15 mouse cellular contexts compared by ENCODE assay signal in the genomic region with DNA sequence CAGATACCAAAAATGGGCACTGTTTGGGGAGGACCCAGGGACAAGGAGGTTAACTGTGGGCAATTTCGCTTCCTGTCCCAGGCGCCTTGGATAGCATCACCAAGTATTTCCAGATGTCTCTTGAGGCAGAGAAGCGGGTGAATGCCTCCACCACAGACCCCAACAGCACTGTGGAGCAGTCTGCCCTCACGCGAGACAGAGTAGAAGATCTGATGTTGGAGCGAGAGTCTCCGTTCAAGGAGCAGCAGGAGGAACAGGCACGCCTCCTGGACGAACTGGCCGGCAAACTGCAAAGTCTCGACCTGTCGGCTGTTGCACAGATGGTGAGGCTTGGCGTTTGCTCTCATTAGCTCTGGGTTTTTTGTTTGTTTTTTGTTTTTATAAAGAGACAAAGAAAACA. TPM values are rescaled to one million over a fixed set of nuclear protein-coding genes. Genes with fewer than 3 reads are reported as not detected.
DNase-seq lines count a peak whose midpoint lies in the region; ATAC-seq and TF ChIP-seq lines count a peak whose summit lies in the region.
"Had no signal": no experiment of that assay in that cellular context is flagged by ENCODE, and none has a peak within 500 bp of the region (broad histone marks: within the 10 kb centered on the region; RNA-seq: fewer than 3 reads in every experiment).

No protein-coding gene starts in this region.

- no peak overlapping the region for H3K9ac ChIP-seq in neural tube, embryonic 15.5 days (replicated peaks)
- peak overlapping the region; percentile 25; the same call in 1 of the 2 replicates for H3K9ac ChIP-seq in embryonic facial prominence, embryonic 14.5 days (ENCODE audit: low read depth, low read length)
- H3K9ac ChIP-seq: forebrain, postnatal 0 days; midbrain, embryonic 15.5 days; neural tube, embryonic 12.5 days had no signal

- TF ChIP-seq CTCF in cerebellum, adult 2 months (IDR thresholded peaks at IDR 0.05; ENCODE audit: borderline replicate concordance, insufficient read depth, low read depth, low read length) = no peak

- no peak overlapping the region for H3ac ChIP-seq in myocyte (ENCODE audit: control insufficient read depth, insufficient read length)

- no peaks in the 10 kb centered on the region for H3K27me3 ChIP-seq in cerebellum, adult 2 months (ENCODE audit: control insufficient read depth, insufficient read depth, low read length)
- H3K27me3 ChIP-seq in neural tube, embryonic 15.5 days (replicated peaks) = no peaks in the 10 kb centered on the region
- H3K27me3 ChIP-seq in embryonic facial prominence, embryonic 14.5 days (replicated peaks; ENCODE audit: control insufficient read depth, insufficient read depth, low read length) = no peaks in the 10 kb centered on the region
- no peaks in the 10 kb centered on the region for H3K27me3 ChIP-seq in myocyte (ENCODE audit: control insufficient read depth, insufficient read depth, insufficient read length)
- H3K27me3 ChIP-seq: midbrain, embryonic 15.5 days; neural tube, embryonic 12.5 days had no signal

- H3K27ac ChIP-seq in cerebellum, adult 2 months (ENCODE audit: insufficient read depth, low read length) = no peak overlapping the region
- no peak overlapping the region for H3K27ac ChIP-seq in neural tube, embryonic 15.5 days (replicated peaks)
- peak overlapping the region; percentile 48; the same call in 1 of the 2 replicates for H3K27ac ChIP-seq in embryonic facial prominence, embryonic 14.5 days (replicated peaks; ENCODE audit: low read depth, low read length)
- H3K27ac ChIP-seq: macrophage; midbrain, embryonic 15.5 days; neural tube, embryonic 12.5 days had no signal

- peak; percentile 40 to 54 for DNase-seq in cerebellum, adult 2 months
- DNase-seq in cerebellum, adult 11 months = no peak
- peak; percentile 30 for DNase-seq in neural tube, embryonic 10.5 days (ENCODE audit: extremely low spot score, low spot score)
- peak; percentile 47 for DNase-seq in embryonic facial prominence, embryonic 14.5 days (ENCODE audit: low spot score)
- no peak for DNase-seq in left cerebral cortex, adult 8-10 months (ENCODE audit: low spot score in 2 of 2)
- DNase-seq: forebrain, postnatal 0 days; gastrocnemius, postnatal 36 days; lung, adult 2 months; retina, postnatal 1 day had no signal

- TF ChIP-seq POLR2A in cerebellum, adult 2 months (IDR thresholded peaks at IDR 0.05; ENCODE audit: borderline replicate concordance, insufficient read depth, low read length) = no peak
- no peak for TF ChIP-seq POLR2A in myocyte (IDR thresholded peaks at IDR 0.05; ENCODE audit: insufficient read length, low read depth)

- H3K4me3 ChIP-seq in cerebellum, adult 2 months (replicated peaks; ENCODE audit: insufficient read depth, low read depth, low read length) = no peak overlapping the region
- no peak overlapping the region for H3K4me3 ChIP-seq in neural tube, embryonic 15.5 days (replicated peaks)
- no peak overlapping the region for H3K4me3 ChIP-seq in embryonic facial prominence, embryonic 14.5 days (ENCODE audit: low read depth, low read length)
- H3K4me3 ChIP-seq in myocyte = no peak overlapping the region
- H3K4me3 ChIP-seq: midbrain, embryonic 15.5 days; neural tube, embryonic 12.5 days had no signal

- H3K36me3 ChIP-seq in neural tube, embryonic 15.5 days = peaks cover 8% of the 10 kb centered on the region
- peaks cover 95% of the 10 kb centered on the region for H3K36me3 ChIP-seq in embryonic facial prominence, embryonic 14.5 days (ENCODE audit: control insufficient read depth, insufficient read depth, low read length)
- H3K36me3 ChIP-seq in myocyte (ENCODE audit: control insufficient read depth, insufficient read depth) = peaks cover 47% of the 10 kb centered on the region
- H3K36me3 ChIP-seq: midbrain, embryonic 15.5 days had no signal

- ATAC-seq in neural tube, embryonic 15.5 days (ENCODE audit: low FRiP score) = no peak
- peak; percentile 60; the same call in 1 of the 2 replicates for ATAC-seq in embryonic facial prominence, embryonic 14.5 days (ENCODE audit: low read depth)
- no peak for ATAC-seq in megakaryocyte progenitor cell, adult 5-6 weeks (replicated peaks; ENCODE audit: poor library complexity)
- ATAC-seq: forebrain, postnatal 0 days; midbrain, embryonic 15.5 days had no signal

- peaks cover 9% of the 10 kb centered on the region; the same call in 1 of the 2 replicates for H3K4me1 ChIP-seq in cerebellum, adult 2 months (ENCODE audit: control insufficient read depth, insufficient read depth, low read length)
- peaks cover 2% of the 10 kb centered on the region; the same call in 1 of the 2 replicates for H3K4me1 ChIP-seq in neural tube, embryonic 15.5 days
- H3K4me1 ChIP-seq in embryonic facial prominence, embryonic 14.5 days (ENCODE audit: control insufficient read depth, insufficient read depth, low read length) = peaks cover 9% of the 10 kb centered on the region; the same call in 1 of the 2 replicates
- H3K4me1 ChIP-seq: midbrain, embryonic 15.5 days; neural tube, embryonic 12.5 days had no signal

- H3K79me2 ChIP-seq in myocyte (ENCODE audit: control insufficient read depth, insufficient read depth) = no peaks in the 10 kb centered on the region

- no peaks in the 10 kb centered on the region for H3K9me3 ChIP-seq in neural tube, embryonic 15.5 days (replicated peaks)
- no peaks in the 10 kb centered on the region for H3K9me3 ChIP-seq in embryonic facial prominence, embryonic 14.5 days (ENCODE audit: control insufficient read depth, low read length)
- H3K9me3 ChIP-seq: midbrain, embryonic 15.5 days; neural tube, embryonic 12.5 days had no signal

- H3K4me2 ChIP-seq in neural tube, embryonic 15.5 days = no peak overlapping the region
- H3K4me2 ChIP-seq in embryonic facial prominence, embryonic 14.5 days (ENCODE audit: low read depth, low read length) = peak overlapping the region; percentile 4; the same call in 1 of the 2 replicates
- H3K4me2 ChIP-seq in myocyte (ENCODE audit: low read depth) = no peak overlapping the region
- H3K4me2 ChIP-seq: midbrain, embryonic 15.5 days; neural tube, embryonic 12.5 days had no signal

- WGBS in cerebellum, adult 2 months = 22% methylated on average over 13 of the region's 13 CpGs
- whole genome bisulfite sequencing in neural tube, embryonic 15.5 days = 89% methylated on average over 13 of the region's 13 CpGs
- WGBS in embryonic facial prominence, embryonic 14.5 days = 33% methylated on average over 13 of the region's 13 CpGs

TF ChIP-seq in myocyte, 11 proteins besides CTCF, POLR2A, EP300 and RAD21:
- peak; percentile 5 for TF ChIP-seq POLR2AphosphoS2 (IDR thresholded peaks at IDR 0.05; ENCODE audit: insufficient read length, low read depth)
- no peak for TF ChIP-seq SRF (IDR thresholded peaks at IDR 0.05; ENCODE audit: control insufficient read depth, insufficient read length, low read depth)
- no peak for TF ChIP-seq TCF12 (IDR thresholded peaks at IDR 0.05; ENCODE audit: insufficient read depth, poor library complexity, severe bottlenecking)

RNA-seq across cellular contexts. Expression of gene Dld, which starts 30.4 kb away (rescaled TPM):
- polyA plus RNA-seq in cerebellum, adult 2 months (2012; rRNA removed) = 109 and 111 TPM in 2 replicates
- polyA plus RNA-seq in neural tube, embryonic 15.5 days (2015; fragmentation: Nextera tagmentation; extraction: Ambion mirVana) = 124 and 131 TPM in 2 replicates
- polyA plus RNA-seq in embryonic facial prominence, embryonic 14.5 days (2014; fragmentation: Nextera tagmentation; extraction: Ambion mirVana) = 127 and 138 TPM in 2 replicates
- 60.9 TPM for polyA plus RNA-seq in myocyte (2012; fragmentation: generic; extraction: Trizol)
- 100 to 1,000 TPM; 102 to 109 (median 106) TPM for total RNA-seq in left cerebral cortex, adult 8-10 months (2022)
- 105 and 114 TPM in 2 replicates for total RNA-seq in megakaryocyte progenitor cell, adult 5-6 weeks (2015)
- total RNA-seq in megakaryocyte progenitor cell, adult 5-6 weeks (2017) = 129 and 149 TPM in 2 replicates

RNA-seq across cellular contexts. Expression of gene Lamb1, which starts 55.8 kb away (rescaled TPM):
- polyA plus RNA-seq in cerebellum, adult 2 months (2012; rRNA removed) = 10.6 and 13.2 TPM in 2 replicates
- 17.4 and 29.1 TPM in 2 replicates for polyA plus RNA-seq in neural tube, embryonic 15.5 days (2015; fragmentation: Nextera tagmentation; extraction: Ambion mirVana)
- 84.2 and 93.9 TPM in 2 replicates for polyA plus RNA-seq in embryonic facial prominence, embryonic 14.5 days (2014; fragmentation: Nextera tagmentation; extraction: Ambion mirVana)
- polyA plus RNA-seq in myocyte (2012; fragmentation: generic; extraction: Trizol) = 69.4 TPM
- total RNA-seq in left cerebral cortex, adult 8-10 months (2022) = 10 to 100 TPM; 15.4 to 17.6 (median 16.8) TPM
- total RNA-seq in megakaryocyte progenitor cell, adult 5-6 weeks (2015) = 0.07 TPM in 1 of 2 replicates, not detected in the other
- not detected in 2 replicates for total RNA-seq in megakaryocyte progenitor cell, adult 5-6 weeks (2017)

Comparison
In these comparisons a context has a peak if more than half of its experiments do, and no peak if none do; other contexts are left out.
1. DNase-seq: peak in cerebellum, adult 2 months (2 of 2), neural tube, embryonic 10.5 days (single experiment) and embryonic facial prominence, embryonic 14.5 days (single experiment); none in cerebellum, adult 11 months (single experiment) and left cerebral cortex, adult 8-10 months (0 of 2).